ENCODE assay signal across 19 mouse cellular contexts in genomic region chr17:80145210-80145609, GRCm38 (mm10).
"Had no signal": no experiment of that assay in that cellular context is flagged by ENCODE, and none has a peak within 500 bp of the region (broad histone marks: within the 10 kb centered on the region; RNA-seq: fewer than 3 reads in every experiment).

No protein-coding gene starts in this region.

- H3K27ac ChIP-seq: kidney, embryonic 15.5 days; left cerebral cortex, adult 2 months; liver, embryonic 13.5 days; lung, embryonic 15.5 days; macrophage; midbrain, embryonic 12.5 days; midbrain, embryonic 15.5 days; stomach, embryonic 15.5 days had no signal

- H3K4me3 ChIP-seq: kidney, embryonic 15.5 days; left cerebral cortex, adult 2 months; liver, embryonic 13.5 days; lung, embryonic 15.5 days; midbrain, embryonic 12.5 days; midbrain, embryonic 15.5 days; stomach, embryonic 15.5 days had no signal

- H3K27me3 ChIP-seq: lung, embryonic 15.5 days; midbrain, embryonic 12.5 days; midbrain, embryonic 15.5 days; stomach, embryonic 15.5 days had no signal

- ATAC-seq: intestine, embryonic 16.5 days; midbrain, embryonic 15.5 days had no signal

- H3K36me3 ChIP-seq: kidney, embryonic 15.5 days; liver, embryonic 13.5 days; lung, embryonic 15.5 days; midbrain, embryonic 12.5 days; midbrain, embryonic 15.5 days; stomach, embryonic 15.5 days had no signal

- DNase-seq: kidney, adult 8-10 months; kidney, postnatal 10 days; kidney, postnatal 4 days; layer of hippocampus, adult 9-11 months; layer of hippocampus, postnatal 36 days; liver, embryonic 13.5 days; right cerebral cortex, postnatal 14 days; right cerebral cortex, postnatal 4 days; thymus, adult 2 months; thymus, postnatal 14 days; thymus, postnatal 4 days had no signal

- H3K4me2 ChIP-seq: kidney, embryonic 15.5 days; liver, embryonic 13.5 days; lung, embryonic 15.5 days; midbrain, embryonic 12.5 days; midbrain, embryonic 15.5 days; stomach, embryonic 15.5 days had no signal
